Mouse (Mus musculus): ENCODE measurements around the gene Mpdu1. TPM values are rescaled to one million over a fixed set of nuclear protein-coding genes. Genes with fewer than 3 reads are reported as not detected.
"Not testable (repeated sequence)": the region's sequence is repeated elsewhere in the genome, so short reads cannot be mapped to it uniquely, and the experiment has no call there.

Gene Mpdu1
- polyA plus RNA-seq, 1 experiment from 2014 or later, result 32.2 TPM

DNA sequence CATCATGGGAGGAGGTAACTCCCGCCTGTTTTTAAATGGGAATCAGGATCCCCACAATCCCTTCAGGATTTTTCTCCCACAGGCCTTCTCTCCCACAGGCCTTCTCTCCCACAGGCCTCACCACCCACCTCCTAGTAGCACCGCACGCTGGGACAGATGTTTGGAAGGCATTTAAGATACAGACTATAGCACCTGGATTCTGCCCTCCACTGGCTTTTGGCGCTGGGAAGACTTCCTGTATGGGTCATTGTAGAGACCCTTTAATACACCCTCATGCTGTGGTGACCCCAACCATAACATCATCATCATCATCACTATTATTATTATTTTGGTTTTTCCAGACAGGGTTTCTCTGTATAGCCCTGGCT is 45.0 kb upstream of the Mpdu1 start:
- WGBS, result 76% methylated on average over 4 of the region's 4 CpGs
- Histone ChIP-seq H3K4me3 (ENCODE audit: low read depth, low read length) (no peak overlapping the region), H3K36me3 (ENCODE audit: insufficient read depth) (no peaks in the 10 kb centered on the region), H3K9ac (no peak overlapping the region), H3K27me3 (ENCODE audit: insufficient read depth, low read length) (no peaks in the 10 kb centered on the region), H3K4me2 (no peak overlapping the region), H3K27ac (ENCODE audit: low read depth) (no peak overlapping the region), H3K9me3 (ENCODE audit: low read depth, low read length) (no peaks in the 10 kb centered on the region), H3K4me1 (ENCODE audit: insufficient read depth) (no peaks in the 10 kb centered on the region)
- DNase-seq, result no peak
- no peak for TF ChIP-seq CTCF (IDR thresholded peaks at IDR 0.05; ENCODE audit: low read depth)
- ATAC-seq (ENCODE audit: insufficient read depth), result no peak

- WGBS, result 47% methylated on average over 6 of the region's 6 CpGs
- Histone ChIP-seq H3K27ac (ENCODE audit: low read depth) (no peak overlapping the region), H3K4me2 (no peak overlapping the region), H3K4me1 (ENCODE audit: insufficient read depth) (no peaks in the 10 kb centered on the region), H3K9me3 (ENCODE audit: low read depth, low read length) (no peaks in the 10 kb centered on the region), H3K4me3 (ENCODE audit: low read depth, low read length) (no peak overlapping the region), H3K27me3 (ENCODE audit: insufficient read depth, low read length) (no peaks in the 10 kb centered on the region), H3K36me3 (ENCODE audit: insufficient read depth) (no peaks in the 10 kb centered on the region), H3K9ac (no peak overlapping the region)
- TF ChIP-seq CTCF (IDR thresholded peaks at IDR 0.05; ENCODE audit: low read depth), result no peak
- ATAC-seq (ENCODE audit: insufficient read depth) (no peak), DNase-seq (no peak)
Measured at GRCm38 (mm10) chr11:69706775-69707479, 44.5 kb upstream of the Mpdu1 start.

- TF ChIP-seq CTCF (IDR thresholded peaks at IDR 0.05; ENCODE audit: low read depth), result no peak
- no peak overlapping the region for H3K27ac ChIP-seq (ENCODE audit: low read depth)
- no peaks in the 10 kb centered on the region for H3K27me3 ChIP-seq (ENCODE audit: insufficient read depth, low read length)
- H3K9me3 ChIP-seq (ENCODE audit: low read depth, low read length), result no peaks in the 10 kb centered on the region
- H3K4me2 ChIP-seq, result no peak overlapping the region
- no peaks in the 10 kb centered on the region for H3K4me1 ChIP-seq (ENCODE audit: insufficient read depth)
- H3K9ac ChIP-seq, result no peak overlapping the region
- no peak for DNase-seq
- no peak for ATAC-seq (ENCODE audit: insufficient read depth)
- 22% methylated on average over 2 of the region's 2 CpGs for WGBS
- H3K36me3 ChIP-seq (ENCODE audit: insufficient read depth), result no peaks in the 10 kb centered on the region
- H3K4me3 ChIP-seq (ENCODE audit: low read depth, low read length), result no peak overlapping the region
Measured at GRCm38 (mm10) chr11:69704613-69705010, 42.2 kb upstream of the Mpdu1 start.

GRCm38 (mm10) chr11:69703814-69704612 is 41.6 kb upstream of the Mpdu1 start:
- Histone ChIP-seq H3K4me3 (ENCODE audit: low read depth, low read length) (no peak overlapping the region), H3K9me3 (ENCODE audit: low read depth, low read length) (no peaks in the 10 kb centered on the region), H3K36me3 (ENCODE audit: insufficient read depth) (no peaks in the 10 kb centered on the region), H3K4me2 (no peak overlapping the region), H3K27ac (ENCODE audit: low read depth) (no peak overlapping the region), H3K27me3 (ENCODE audit: insufficient read depth, low read length) (no peaks in the 10 kb centered on the region), H3K4me1 (ENCODE audit: insufficient read depth) (no peaks in the 10 kb centered on the region), H3K9ac (no peak overlapping the region)
- WGBS, result 50% methylated on average over 8 of the region's 8 CpGs
- no peak for ATAC-seq (ENCODE audit: insufficient read depth)
- DNase-seq, result no peak
- no peak for TF ChIP-seq CTCF (IDR thresholded peaks at IDR 0.05; ENCODE audit: low read depth)

- H3K4me3 ChIP-seq (ENCODE audit: low read depth, low read length); H3K4me2 ChIP-seq; DNase-seq; H3K27me3 ChIP-seq (ENCODE audit: insufficient read depth, low read length); H3K9ac ChIP-seq; H3K9me3 ChIP-seq (ENCODE audit: low read depth, low read length); ATAC-seq (ENCODE audit: insufficient read depth); H3K36me3 ChIP-seq (ENCODE audit: insufficient read depth); H3K27ac ChIP-seq (ENCODE audit: low read depth); H3K4me1 ChIP-seq (ENCODE audit: insufficient read depth): not testable (repeated sequence)
- WGBS, result 62% methylated on average over 2 of the region's 3 CpGs
Measured at GRCm38 (mm10) chr11:69703381-69703780, 40.9 kb upstream of the Mpdu1 start.

DNA sequence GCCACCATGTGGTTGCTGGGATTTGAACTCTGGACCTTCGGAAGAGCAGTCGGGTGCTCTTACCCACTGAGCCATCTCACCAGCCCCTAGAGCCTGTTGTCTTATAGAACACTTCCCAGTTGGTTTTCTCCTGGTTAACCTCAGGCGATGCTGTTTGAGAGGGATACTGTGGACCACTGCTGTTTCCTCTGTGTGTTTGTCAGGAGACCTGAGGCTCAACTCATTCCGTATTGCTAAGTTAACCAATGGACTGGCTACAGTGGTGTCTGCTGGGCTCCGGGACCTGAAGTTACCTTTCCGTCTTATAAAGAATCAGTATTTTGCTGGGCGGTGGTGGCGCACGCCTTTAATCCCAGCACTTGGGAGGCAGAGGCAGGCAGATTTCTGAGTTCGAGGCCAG is 40.4 kb upstream of the Mpdu1 start:
- ATAC-seq (ENCODE audit: insufficient read depth); H3K4me3 ChIP-seq (ENCODE audit: low read depth, low read length); H3K9me3 ChIP-seq (ENCODE audit: low read depth, low read length); H3K4me2 ChIP-seq; H3K4me1 ChIP-seq (ENCODE audit: insufficient read depth); H3K9ac ChIP-seq; H3K27me3 ChIP-seq (ENCODE audit: insufficient read depth, low read length); DNase-seq; H3K36me3 ChIP-seq (ENCODE audit: insufficient read depth); H3K27ac ChIP-seq (ENCODE audit: low read depth): not testable (repeated sequence)
- WGBS, result 91% methylated on average over 10 of the region's 10 CpGs

DNA sequence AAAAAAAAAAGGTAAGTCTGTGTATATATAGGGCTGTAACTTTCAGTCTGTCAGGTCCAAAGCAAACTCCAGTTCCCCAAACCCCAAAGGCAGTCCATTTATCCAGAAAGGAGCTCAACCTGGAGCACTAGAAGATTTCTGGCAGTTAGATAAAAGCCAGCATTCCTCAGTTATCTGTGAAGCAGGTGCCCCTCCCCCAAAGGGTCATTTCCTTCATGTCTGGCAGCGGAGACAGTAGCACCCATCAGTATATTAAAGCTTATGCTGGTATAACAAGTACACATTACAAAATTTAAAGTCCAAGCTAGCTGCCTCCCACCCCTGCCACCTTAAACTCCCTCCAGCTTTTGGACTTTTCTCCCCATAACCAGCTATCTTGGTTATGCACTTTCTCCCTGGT is 37.2 kb upstream of the Mpdu1 start:
- WGBS, result 29% methylated on average over 1 of the region's 1 CpGs
- no peak overlapping the region for H3K4me3 ChIP-seq (ENCODE audit: low read depth, low read length)

More for the DNA sequence above, 37.2 kb upstream of the Mpdu1 start:
- ATAC-seq (ENCODE audit: insufficient read depth) (no peak), DNase-seq (no peak)
- TF ChIP-seq CTCF (IDR thresholded peaks at IDR 0.05; ENCODE audit: low read depth), result no peak
- Histone ChIP-seq H3K36me3 (ENCODE audit: insufficient read depth) (no peaks in the 10 kb centered on the region), H3K9me3 (ENCODE audit: low read depth, low read length) (no peaks in the 10 kb centered on the region), H3K27ac (ENCODE audit: low read depth) (no peak overlapping the region), H3K27me3 (ENCODE audit: insufficient read depth, low read length) (no peaks in the 10 kb centered on the region), H3K9ac (no peak overlapping the region), H3K4me1 (ENCODE audit: insufficient read depth) (no peaks in the 10 kb centered on the region), H3K4me2 (no peak overlapping the region)
